Mouse (Mus musculus) forebrain, embryonic 16.5 days (tissue): ENCODE measurements around the gene Fh1. TPM values are rescaled to one million over a fixed set of nuclear protein-coding genes. Genes with fewer than 3 reads are reported as not detected.

Source experiments
- ATAC-seq: fragments of 200-750 bp; cut with Nextera tagmentation; 2 replicates; pipeline ENCODE4 v1.8.0; 2017; ENCODE audit warnings: mild to moderate bottlenecking, moderate library complexity
- H3K27ac ChIP-seq: fragments of 300-500 bp; sonication (generic); 2 replicates; pipeline ENCODE4 v1.5.1; 2014; ENCODE audit warnings: low read length, control low read depth
- H3K27me3 ChIP-seq: fragments of 300-500 bp; sonication (generic); replicated peaks from 2 replicates; pipeline ENCODE4 v1.6.1; 2014; ENCODE audit warnings: low read length; ENCODE audit not compliant: control insufficient read depth, insufficient read depth
- H3K36me3 ChIP-seq: fragments of 300-500 bp; sonication (generic); 2 replicates; pipeline ENCODE4 v1.6.1; 2014; ENCODE audit not compliant: control insufficient read depth, insufficient read depth
- H3K4me1 ChIP-seq: fragments of 300-500 bp; sonication (generic); replicated peaks from 2 replicates; pipeline ENCODE4 v1.6.1; 2014; ENCODE audit warnings: low read length; ENCODE audit not compliant: control insufficient read depth, insufficient read depth
- H3K4me2 ChIP-seq: fragments of 300-500 bp; sonication (generic); 2 replicates; pipeline ENCODE4 v1.6.1; 2014; ENCODE audit warnings: mild to moderate bottlenecking, low read length, control low read depth
- H3K4me3 ChIP-seq: fragments of 300-500 bp; sonication (generic); replicated peaks from 2 replicates; pipeline ENCODE4 v1.5.1; 2014; ENCODE audit warnings: mild to moderate bottlenecking, low read length, control low read depth
- H3K9ac ChIP-seq: fragments of 300-500 bp; sonication (generic); replicated peaks from 2 replicates; pipeline ENCODE4 v1.6.1; 2014; ENCODE audit warnings: low read depth, low read length, control low read depth
- H3K9me3 ChIP-seq: fragments of 300-500 bp; sonication (generic); 2 replicates; pipeline ENCODE4 v1.6.1; 2016; ENCODE audit warnings: low read length; ENCODE audit not compliant: control insufficient read depth
- WGBS: fragments of 180-500 bp; shearing (Covaris S2); extraction: QIAGEN DNeasy Blood & Tissue Kit; methylation state at CpG from one replicate; pipeline ENCODE4 v1.1.7; 2014; 5-methylcytosine and 5-hydroxymethylcytosine counted together
- polyA plus RNA-seq: library from polyadenylated mRNA; unstranded; fragments of >200 nt; fragmentation: Nextera tagmentation; extraction: Ambion mirVana; gene quantifications from 2 replicates; pipeline ENCODE4 v1.2.1, GENCODE M21; 2015

Fh1 gene
- polyA plus RNA-seq, 1 experiment from 2014 or later: 75.9 TPM

- Histone ChIP-seq H3K4me2 (no peak overlapping the region), H3K27me3 (no peaks in the 10 kb centered on the region), H3K36me3 (no peaks in the 10 kb centered on the region), H3K27ac (no peak overlapping the region), H3K4me1 (no peaks in the 10 kb centered on the region), H3K9me3 (no peaks in the 10 kb centered on the region), H3K4me3 (no peak overlapping the region), H3K9ac (no peak overlapping the region)
- WGBS: 58% methylated on average over 6 of the region's 6 CpGs
- no peak for ATAC-seq
Measured at GRCm38 (mm10) chr1:175565579-175566103, 59.8 kb downstream of the Fh1 start.

GRCm38 (mm10) chr1:175564321-175564720 is 61.1 kb downstream of the Fh1 start:
- ATAC-seq: no peak
- Histone ChIP-seq H3K9me3 (no peaks in the 10 kb centered on the region), H3K27ac (no peak overlapping the region), H3K27me3 (no peaks in the 10 kb centered on the region), H3K4me3 (no peak overlapping the region), H3K36me3 (no peaks in the 10 kb centered on the region), H3K9ac (no peak overlapping the region), H3K4me1 (no peaks in the 10 kb centered on the region), H3K4me2 (no peak overlapping the region)
- 90% methylated on average over 4 of the region's 4 CpGs for WGBS

GRCm38 (mm10) chr1:175562379-175562778 is 63.1 kb downstream of the Fh1 start:
- H3K36me3 ChIP-seq: no peaks in the 10 kb centered on the region
- whole genome bisulfite sequencing: 90% methylated on average over 2 of the region's 2 CpGs
- H3K27ac ChIP-seq: no peak overlapping the region
- no peak overlapping the region for H3K4me2 ChIP-seq
- no peaks in the 10 kb centered on the region for H3K9me3 ChIP-seq
- ATAC-seq: no peak
- no peaks in the 10 kb centered on the region for H3K4me1 ChIP-seq
- H3K4me3 ChIP-seq: no peak overlapping the region
- H3K27me3 ChIP-seq: no peaks in the 10 kb centered on the region
- no peak overlapping the region for H3K9ac ChIP-seq

- H3K9me3 ChIP-seq: no peaks in the 10 kb centered on the region
- no peaks in the 10 kb centered on the region for H3K4me1 ChIP-seq
- H3K4me3 ChIP-seq: no peak overlapping the region
- H3K27ac ChIP-seq: no peak overlapping the region
- no peaks in the 10 kb centered on the region for H3K36me3 ChIP-seq
- H3K27me3 ChIP-seq: no peaks in the 10 kb centered on the region
- H3K9ac ChIP-seq: no peak overlapping the region
- H3K4me2 ChIP-seq: no peak overlapping the region
- ATAC-seq: no peak
Measured at GRCm38 (mm10) chr1:175561806-175562205, 63.6 kb downstream of the Fh1 start.

GRCm38 (mm10) chr1:175554641-175555040 is 70.8 kb downstream of the Fh1 start:
- Histone ChIP-seq H3K4me1 (no peaks in the 10 kb centered on the region), H3K36me3 (no peaks in the 10 kb centered on the region), H3K9ac (no peak overlapping the region), H3K4me2 (no peak overlapping the region), H3K9me3 (no peaks in the 10 kb centered on the region), H3K27me3 (no peaks in the 10 kb centered on the region), H3K4me3 (no peak overlapping the region), H3K27ac (no peak overlapping the region)
- no peak for ATAC-seq
- WGBS: 94% methylated on average over 1 of the region's 1 CpGs

GRCm38 (mm10) chr1:175552474-175552873 is 73.0 kb downstream of the Fh1 start:
- H3K27me3 ChIP-seq: no peaks in the 10 kb centered on the region
- no peaks in the 10 kb centered on the region for H3K36me3 ChIP-seq
- H3K4me3 ChIP-seq: no peak overlapping the region
- no peak overlapping the region for H3K9ac ChIP-seq
- H3K4me2 ChIP-seq: no peak overlapping the region
- 71% methylated on average over 3 of the region's 3 CpGs for WGBS
- no peak for ATAC-seq
- H3K27ac ChIP-seq: no peak overlapping the region
- H3K4me1 ChIP-seq: no peaks in the 10 kb centered on the region
- no peaks in the 10 kb centered on the region for H3K9me3 ChIP-seq

- Histone ChIP-seq H3K9me3 (no peaks in the 10 kb centered on the region), H3K36me3 (no peaks in the 10 kb centered on the region), H3K4me1 (no peaks in the 10 kb centered on the region), H3K9ac (no peak overlapping the region), H3K27ac (no peak overlapping the region), H3K4me3 (no peak overlapping the region), H3K4me2 (no peak overlapping the region), H3K27me3 (no peaks in the 10 kb centered on the region)
- 75% methylated on average over 1 of the region's 1 CpGs for WGBS
- ATAC-seq: peak; percentile 72
Measured at GRCm38 (mm10) chr1:175550586-175550985, 74.8 kb downstream of the Fh1 start.

Other genes with a start within 250 kb of the Fh1 start
- gene Rgs7, start 133.1 kb downstream of the Fh1 start, polyA plus RNA-seq: 21.7 and 24.8 TPM in 2 replicates
- gene Kmo, start 5.3 kb downstream of the Fh1 start, polyA plus RNA-seq: not detected in 2 replicates
- gene Opn3, start 67.1 kb upstream of the Fh1 start, polyA plus RNA-seq: 3.0 and 4.8 TPM in 2 replicates
- 2.1 and 2.3 TPM in 2 replicates for gene Chml, start 67.3 kb upstream of the Fh1 start, polyA plus RNA-seq
- not detected in 2 replicates for gene Wdr64, start 73.0 kb upstream of the Fh1 start, polyA plus RNA-seq